ENCODE assay signal across 8 mouse cellular contexts in the genomic region with DNA sequence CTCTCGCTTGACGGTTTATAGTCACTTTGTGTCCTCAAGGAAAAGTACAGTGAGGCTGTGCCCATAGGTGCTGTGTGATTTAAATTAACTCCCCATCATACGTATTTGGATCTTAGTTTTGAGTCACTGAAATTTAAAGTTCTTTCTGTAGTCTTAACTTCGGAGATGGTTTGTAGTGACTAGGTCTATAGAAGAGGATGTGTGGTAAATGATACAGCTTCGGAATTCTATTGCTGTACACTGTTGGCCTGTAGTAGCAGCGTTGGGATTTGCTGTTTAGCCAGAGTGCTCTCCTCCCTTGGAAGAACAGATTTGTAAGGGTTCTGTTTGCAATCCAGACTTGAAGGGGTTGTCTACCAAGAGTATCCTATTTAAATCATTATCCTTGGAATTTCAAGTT. TPM values are rescaled to one million over a fixed set of nuclear protein-coding genes. Genes with fewer than 3 reads are reported as not detected.
A peak's percentile ranks its signal among the peaks of the same experiment; 100 is the strongest.
DNase-seq lines count a peak whose midpoint lies in the region; ATAC-seq lines count a peak whose summit lies in the region.

No protein-coding gene starts in this region.

- DNase-seq in kidney, adult 8-10 months = no peak
- peak; percentile 12 for DNase-seq in brain, adult 2 months (ENCODE audit: low read depth, low spot score)
- DNase-seq in hindbrain, embryonic 14.5 days (ENCODE audit: low spot score) = peak; percentile 54
- no peak for DNase-seq in urinary bladder, postnatal 36 days (ENCODE audit: low spot score in 2 of 2)
- no peak for DNase-seq in left cerebral cortex, postnatal 14 days (ENCODE audit: low spot score in 2 of 2)
- DNase-seq in urinary bladder, postnatal 10 days (ENCODE audit: low spot score) = no peak

- H3K27me3 ChIP-seq in kidney, embryonic 14.5 days (ENCODE audit: control insufficient read depth, insufficient read depth, low read length) = no peaks in the 10 kb centered on the region
- H3K27me3 ChIP-seq in hindbrain, embryonic 14.5 days (ENCODE audit: control insufficient read depth, insufficient read depth, low read length) = no peaks in the 10 kb centered on the region
- no peaks in the 10 kb centered on the region for H3K27me3 ChIP-seq in midbrain, embryonic 13.5 days

- H3K27ac ChIP-seq in kidney, embryonic 14.5 days (ENCODE audit: low read depth, low read length) = peak overlapping the region; percentile 98
- peak overlapping the region; percentile 98 for H3K27ac ChIP-seq in hindbrain, embryonic 14.5 days
- H3K27ac ChIP-seq in midbrain, embryonic 13.5 days = peak overlapping the region; percentile 99

- WGBS in kidney, embryonic 14.5 days = 4% methylated on average over 6 of the region's 6 CpGs
- WGBS in hindbrain, embryonic 14.5 days = 5% methylated on average over 6 of the region's 6 CpGs
- 4% methylated on average over 6 of the region's 6 CpGs for WGBS in midbrain, embryonic 13.5 days

- H3K9ac ChIP-seq in kidney, embryonic 14.5 days (ENCODE audit: low read depth, low read length) = peak overlapping the region; percentile 98
- H3K9ac ChIP-seq in hindbrain, embryonic 14.5 days = peak overlapping the region; percentile 99
- peak overlapping the region; percentile 97 for H3K9ac ChIP-seq in midbrain, embryonic 13.5 days (replicated peaks)

- intact Hi-C loops in left cerebral cortex, postnatal 14 days (cut with DNase I) = no loop called here

- peak overlapping the region; percentile 71 for H3K4me3 ChIP-seq in kidney, embryonic 14.5 days (ENCODE audit: low read length)
- H3K4me3 ChIP-seq in hindbrain, embryonic 14.5 days (replicated peaks; ENCODE audit: low read length) = peak overlapping the region; percentile 74
- H3K4me3 ChIP-seq in midbrain, embryonic 13.5 days (replicated peaks) = peak overlapping the region; percentile 78

- peaks cover 9% of the 10 kb centered on the region for H3K36me3 ChIP-seq in kidney, embryonic 14.5 days (ENCODE audit: control insufficient read depth, insufficient read depth, low read length)
- peaks cover 14% of the 10 kb centered on the region for H3K36me3 ChIP-seq in hindbrain, embryonic 14.5 days (replicated peaks; ENCODE audit: control insufficient read depth, insufficient read depth)
- peaks cover 11% of the 10 kb centered on the region for H3K36me3 ChIP-seq in midbrain, embryonic 13.5 days

- peak; percentile 37; the same call in 1 of the 2 replicates for ATAC-seq in kidney, embryonic 14.5 days (ENCODE audit: low FRiP score, low TSS enrichment)
- peak; percentile 28; the same call in 1 of the 2 replicates for ATAC-seq in hindbrain, embryonic 14.5 days (ENCODE audit: low FRiP score)
- ATAC-seq in midbrain, embryonic 13.5 days = peak; percentile 12

- H3K4me2 ChIP-seq in kidney, embryonic 14.5 days (replicated peaks; ENCODE audit: low read depth, low read length) = peak overlapping the region; percentile 53
- peak overlapping the region; percentile 55 for H3K4me2 ChIP-seq in hindbrain, embryonic 14.5 days (replicated peaks)
- peak overlapping the region; percentile 59 for H3K4me2 ChIP-seq in midbrain, embryonic 13.5 days (replicated peaks)

- H3K4me1 ChIP-seq in kidney, embryonic 14.5 days (ENCODE audit: control insufficient read depth, insufficient read depth, low read length) = peaks cover 13% of the 10 kb centered on the region
- H3K4me1 ChIP-seq in hindbrain, embryonic 14.5 days (replicated peaks; ENCODE audit: control insufficient read depth, insufficient read depth, low read length) = peaks cover 14% of the 10 kb centered on the region
- H3K4me1 ChIP-seq in midbrain, embryonic 13.5 days (replicated peaks) = peaks cover 18% of the 10 kb centered on the region

- H3K9me3 ChIP-seq in kidney, embryonic 14.5 days (ENCODE audit: control insufficient read depth, low read length) = no peaks in the 10 kb centered on the region
- no peaks in the 10 kb centered on the region for H3K9me3 ChIP-seq in hindbrain, embryonic 14.5 days (ENCODE audit: control insufficient read depth, low read length)
- H3K9me3 ChIP-seq in midbrain, embryonic 13.5 days = no peaks in the 10 kb centered on the region

RNA-seq across cellular contexts. Expression of gene Mthfd2l, which starts 1.0 kb away (rescaled TPM):
- 59.5 and 72.7 TPM in 2 replicates for polyA plus RNA-seq in kidney, embryonic 14.5 days (2014; fragmentation: Nextera tagmentation; extraction: Ambion mirVana)
- 88.3 and 95.7 TPM in 2 replicates for polyA plus RNA-seq in hindbrain, embryonic 14.5 days (2014; fragmentation: Nextera tagmentation; extraction: Ambion mirVana)
- polyA plus RNA-seq in midbrain, embryonic 13.5 days (2015; fragmentation: Nextera tagmentation; extraction: Ambion mirVana) = 98.9 and 99.1 TPM in 2 replicates
- total RNA-seq in left cerebral cortex, postnatal 14 days (2021) = 10 to 100 TPM; 10.7 to 15.7 TPM

RNA-seq across cellular contexts. Expression of gene Cxcl2, which starts 28.2 kb away (rescaled TPM):
- polyA plus RNA-seq in kidney, embryonic 14.5 days (2014; fragmentation: Nextera tagmentation; extraction: Ambion mirVana) = 0.13 TPM in 1 of 2 replicates, not detected in the other
- 0.24 TPM in 1 of 2 replicates, not detected in the other for polyA plus RNA-seq in hindbrain, embryonic 14.5 days (2014; fragmentation: Nextera tagmentation; extraction: Ambion mirVana)
- not detected in 2 replicates for polyA plus RNA-seq in midbrain, embryonic 13.5 days (2015; fragmentation: Nextera tagmentation; extraction: Ambion mirVana)
- not detected for total RNA-seq in left cerebral cortex, postnatal 14 days (2021)

RNA-seq across cellular contexts. Expression of gene Cxcl1, which starts 40.9 kb away (rescaled TPM):
- polyA plus RNA-seq in kidney, embryonic 14.5 days (2014; fragmentation: Nextera tagmentation; extraction: Ambion mirVana) = 0.85 and 1.7 TPM in 2 replicates
- 0.57 and 0.64 TPM in 2 replicates for polyA plus RNA-seq in hindbrain, embryonic 14.5 days (2014; fragmentation: Nextera tagmentation; extraction: Ambion mirVana)
- 0.22 TPM in 1 of 2 replicates, not detected in the other for polyA plus RNA-seq in midbrain, embryonic 13.5 days (2015; fragmentation: Nextera tagmentation; extraction: Ambion mirVana)
- total RNA-seq in left cerebral cortex, postnatal 14 days (2021) = under 1 TPM in 1 of 2 experiments, not detected in 1; 0.49 TPM

Comparison
In these comparisons a context has a peak if more than half of its experiments do, and no peak if none do; other contexts are left out.
1. DNase-seq: peak in brain, adult 2 months (single experiment) and hindbrain, embryonic 14.5 days (single experiment); none in kidney, adult 8-10 months (0 of 2), urinary bladder, postnatal 36 days (0 of 2), left cerebral cortex, postnatal 14 days (0 of 2) and urinary bladder, postnatal 10 days (single experiment).
2. Peak in every context shown above with its lines, with median percentiles within 50 percentile points of each other: ATAC-seq, H3K27ac ChIP-seq, H3K4me2 ChIP-seq, H3K4me3 ChIP-seq and H3K9ac ChIP-seq.